Mouse (Mus musculus): ENCODE results near the gene Mest. TPM values are rescaled to one million over a fixed set of nuclear protein-coding genes. Genes with fewer than 3 reads are reported as not detected.

The Mest gene
- total RNA-seq, 4 experiments from 2014 or later: 43.1 to 65.9 (median 50.6) TPM

GRCm38 (mm10) chr6:30703977-30704602, 19.3 kb upstream of the Mest start:
- DNase-seq (ENCODE audit: low spot score in 2 of 2): no peak

GRCm38 (mm10) chr6:30709115-30709514, 14.2 kb upstream of the Mest start:
- no peak for DNase-seq (ENCODE audit: low spot score in 2 of 2)

DNA sequence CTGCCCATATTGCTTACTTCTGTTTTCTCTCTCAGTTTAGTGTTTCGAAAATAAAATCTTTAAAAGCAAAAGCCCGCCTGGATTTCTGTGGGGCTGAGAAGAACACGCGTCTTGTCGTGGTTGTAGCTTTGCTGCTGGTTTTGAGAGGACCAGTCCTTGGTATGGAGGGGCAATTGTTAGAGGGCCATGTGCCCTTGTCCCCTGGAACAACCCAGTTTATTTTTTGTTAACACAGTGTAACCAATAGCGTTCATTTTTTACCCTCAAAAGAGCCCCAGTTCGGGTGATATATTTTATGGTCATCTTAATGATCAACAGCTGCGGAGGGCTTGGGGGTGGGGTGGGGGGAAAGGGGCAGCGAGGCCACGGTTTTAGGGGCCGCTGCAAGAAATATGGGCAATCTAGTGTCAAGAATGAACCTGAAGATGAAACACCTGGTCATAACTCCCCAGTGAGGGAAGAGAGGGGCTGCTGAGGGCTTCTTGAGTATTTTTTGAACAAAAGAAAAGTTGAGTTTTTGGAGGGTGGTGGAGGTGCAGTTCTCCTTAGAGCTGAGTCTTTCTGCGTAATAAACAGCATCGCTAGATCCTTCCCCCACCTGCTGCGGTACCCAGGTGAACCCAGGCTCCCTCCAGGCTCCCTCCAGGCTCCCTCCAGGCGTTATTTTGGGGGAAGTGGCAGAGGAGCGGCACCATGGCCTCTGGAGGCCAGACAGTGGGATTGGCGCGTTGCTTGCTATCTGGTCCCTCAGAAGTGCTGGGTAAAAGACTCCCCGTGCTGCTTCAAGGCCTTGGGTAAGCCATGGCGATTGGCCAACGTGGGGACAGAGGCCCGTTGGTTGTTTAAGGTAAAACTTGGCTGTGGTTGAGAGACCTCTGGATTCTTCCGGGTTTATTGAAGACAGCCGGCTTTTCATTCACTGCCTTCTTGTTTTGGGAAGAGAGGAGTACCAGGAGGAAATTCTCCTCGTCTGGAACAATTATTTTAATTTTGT, 12.7 kb upstream of the Mest start:
- DNase-seq (ENCODE audit: low spot score in 2 of 2): no peak

- DNase-seq (ENCODE audit: low spot score in 2 of 2): no peak
Observed at GRCm38 (mm10) chr6:30711365-30711763, 12.0 kb upstream of the Mest start.

- DNase-seq (ENCODE audit: low spot score in 2 of 2): no peak
Observed at GRCm38 (mm10) chr6:30712484-30712883, 10.9 kb upstream of the Mest start.

- no peak for DNase-seq (ENCODE audit: low spot score in 2 of 2)
Observed at GRCm38 (mm10) chr6:30713455-30713854, 9.9 kb upstream of the Mest start.

DNA sequence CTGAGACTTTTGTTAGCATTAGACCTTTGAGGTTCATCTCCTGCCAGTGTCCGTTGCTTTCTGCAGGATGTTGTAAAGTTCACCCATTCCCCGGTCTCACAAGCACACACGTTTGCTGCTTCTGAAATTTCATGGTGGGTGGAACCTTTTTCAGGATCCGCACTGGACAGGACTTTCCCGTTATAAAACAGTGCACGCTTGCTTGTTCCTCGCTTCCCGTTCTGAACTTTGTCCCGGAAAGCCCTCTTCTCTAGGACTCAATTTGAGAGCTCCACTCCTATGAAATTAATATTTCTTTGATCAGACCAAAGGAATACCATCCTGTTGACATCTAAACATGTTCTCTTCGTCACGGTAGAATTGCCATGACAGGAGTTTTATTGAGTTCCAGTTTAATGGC, 9.5 kb upstream of the Mest start:
- DNase-seq (ENCODE audit: low spot score in 2 of 2): no peak

DNA sequence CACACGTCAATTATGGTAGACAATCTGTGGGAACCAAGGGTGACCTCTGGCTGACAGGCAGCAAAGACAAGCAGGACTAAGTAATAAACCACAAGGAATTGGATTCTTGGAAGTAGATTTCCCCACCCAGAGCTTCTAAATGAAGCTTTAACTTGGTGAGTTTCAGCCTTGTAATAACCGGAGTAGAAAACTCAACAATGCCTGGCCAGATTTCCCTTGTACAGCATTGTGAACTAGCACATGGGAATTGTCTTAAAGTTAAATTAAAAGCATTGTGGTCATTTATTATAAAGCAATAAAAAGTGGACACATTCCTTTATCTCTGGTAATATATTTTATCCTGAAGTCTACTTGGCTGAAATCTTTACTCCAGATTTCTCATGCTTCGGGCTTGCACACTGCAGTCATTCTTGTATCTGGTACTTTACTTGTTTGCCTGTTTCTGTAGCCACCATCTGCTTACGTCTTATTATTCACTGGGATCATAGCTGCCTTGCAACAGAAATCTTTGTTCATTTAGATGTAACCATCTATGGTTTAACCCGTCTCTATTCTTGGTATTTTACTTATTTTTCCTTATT, 8.4 kb upstream of the Mest start:
- DNase-seq (ENCODE audit: low spot score in 2 of 2): no peak

DNA sequence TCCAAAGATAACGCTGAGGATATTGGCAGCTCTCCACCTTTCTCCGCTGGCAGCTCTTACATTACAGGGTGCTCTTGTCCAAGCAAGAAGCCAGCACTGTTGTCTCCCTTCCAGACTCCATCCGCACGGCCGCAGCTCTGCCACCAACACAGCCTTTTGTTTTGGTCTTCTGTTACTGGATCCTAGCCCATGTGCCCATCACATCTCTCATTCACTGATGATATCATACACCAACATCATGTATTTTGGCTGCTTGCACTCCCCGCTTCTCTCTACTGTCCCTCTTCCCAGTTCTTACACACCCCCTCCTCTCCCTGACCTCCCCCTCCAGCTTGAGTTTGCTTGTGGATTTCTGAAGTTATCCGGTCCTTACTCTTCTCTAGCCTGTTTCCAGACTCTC, 6.6 kb upstream of the Mest start:
- no peak for DNase-seq (ENCODE audit: low spot score in 2 of 2)

GRCm38 (mm10) chr6:30722385-30723164, 772 bp upstream of the Mest start:
- no peak for DNase-seq (ENCODE audit: low spot score in 2 of 2)

- no peak for DNase-seq (ENCODE audit: low spot score in 2 of 2)
Observed at GRCm38 (mm10) chr6:30730301-30730971, 7.1 kb downstream of the Mest start.

- no peak for DNase-seq (ENCODE audit: low spot score in 2 of 2)
Observed at GRCm38 (mm10) chr6:30732571-30733130, 9.3 kb downstream of the Mest start.

- DNase-seq (ENCODE audit: low spot score in 2 of 2): no peak
Observed at GRCm38 (mm10) chr6:30734465-30734864, 11.1 kb downstream of the Mest start.

- no peak for DNase-seq (ENCODE audit: low spot score in 2 of 2)
Observed at GRCm38 (mm10) chr6:30734988-30735727, 11.8 kb downstream of the Mest start.

DNA sequence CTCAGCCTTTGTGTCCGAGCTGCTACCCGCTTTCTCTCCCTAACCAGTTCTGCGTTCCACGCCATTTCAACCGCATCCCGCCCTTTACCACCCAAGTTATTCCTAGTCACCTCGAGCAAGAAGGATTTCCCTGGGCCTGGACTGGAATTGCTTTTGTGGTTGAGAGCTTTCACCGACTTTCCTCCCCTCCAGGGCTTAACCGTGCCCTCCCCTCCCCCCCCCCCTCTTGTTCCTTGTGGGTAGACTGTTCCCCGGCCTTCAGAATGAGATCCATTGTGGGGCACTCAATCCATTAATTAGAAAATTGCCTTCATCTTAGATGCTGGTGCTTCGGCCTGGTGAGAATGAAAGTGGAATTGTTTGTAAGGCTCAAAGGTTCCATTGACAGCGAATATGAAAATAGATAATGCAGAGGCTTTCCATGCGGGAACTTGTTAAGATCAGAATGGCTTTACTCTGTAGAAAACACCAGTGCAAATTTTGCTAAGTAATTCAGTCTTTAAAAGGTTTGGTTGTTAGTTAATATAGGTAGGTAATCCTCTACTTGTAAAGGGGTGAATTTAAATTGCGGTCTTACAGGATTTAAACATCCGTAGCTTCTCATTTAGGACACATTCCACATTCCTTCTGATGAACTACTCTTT, 12.5 kb downstream of the Mest start:
- no peak for DNase-seq (ENCODE audit: low spot score in 2 of 2)

DNA sequence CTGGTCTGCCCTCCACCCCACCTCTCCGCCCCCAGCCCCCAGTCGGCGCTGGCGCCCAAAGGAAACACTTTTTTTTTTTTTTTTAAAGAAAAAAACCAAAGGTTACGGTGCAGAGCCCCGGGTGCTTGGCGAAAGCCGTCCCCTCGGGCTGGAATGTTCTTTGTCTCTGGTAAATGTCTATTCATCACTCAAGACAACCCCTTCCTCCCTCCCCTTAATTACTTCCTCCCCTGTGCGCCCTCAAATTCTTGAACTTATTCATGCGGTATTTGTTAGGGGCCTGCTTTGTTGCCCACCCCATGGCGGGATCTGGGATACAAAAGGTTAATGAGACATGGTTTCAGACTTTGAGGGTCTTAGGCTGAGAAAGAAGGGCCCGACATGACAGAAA, 13.0 kb downstream of the Mest start:
- no peak for DNase-seq (ENCODE audit: low spot score in 2 of 2)

- peak; percentile 41 to 70 for DNase-seq (ENCODE audit: low spot score in 2 of 2)
Observed at GRCm38 (mm10) chr6:30736864-30737547, 13.7 kb downstream of the Mest start.

GRCm38 (mm10) chr6:30737548-30738463, 14.5 kb downstream of the Mest start:
- peak; percentile 54 to 62 for DNase-seq (ENCODE audit: low spot score in 2 of 2)
